Mouse (Mus musculus) adrenal gland, postnatal 25 days (tissue): ENCODE data around the gene Marveld1. TPM values are rescaled to one million over a fixed set of nuclear protein-coding genes. Genes with fewer than 3 reads are reported as not detected.

Experiments
- DNase-seq: peaks from one replicate; pipeline ENCODE4 v3.0.0; 2021; ENCODE audit warnings: mixed read lengths
- long read RNA-seq: library from polyadenylated mRNA; stranded (forward); transcript quantifications from one replicate; pipeline ENCODE4 v2.0.0, GENCODE M21; 2021
- total RNA-seq: library from RNA; stranded (reverse); gene quantifications from 2 replicates; pipeline ENCODE4 v1.2.3, GENCODE M21; 2021

The Marveld1 gene
- total RNA-seq, result 40.4 and 45.0 TPM in 2 replicates
- long read RNA-seq, transcript Marveld1-201 (2 exons, 3,066 nt), result major isoform, 47 of 52 reads
- long read RNA-seq, partial matches to known transcripts, result 1 of 52 reads
- long read RNA-seq, other reads (novel, unspliced or antisense), result 1 of 52 reads

GRCm38 (mm10) chr19:42147170-42147768 lies at the start of gene Marveld1:
Marveld1 (plus strand) TSS chr19:42147400.
- DNase-seq, result peak; percentile 80

GRCm38 (mm10) chr19:42099406-42099805 lies 47.8 kb upstream of the Marveld1 start:
- DNase-seq, result no peak

GRCm38 (mm10) chr19:42104681-42105080 lies 42.5 kb upstream of the Marveld1 start:
- no peak for DNase-seq

- DNase-seq, result no peak
Measured at GRCm38 (mm10) chr19:42115783-42116335, 31.3 kb upstream of the Marveld1 start.

- no peak for DNase-seq
Measured at GRCm38 (mm10) chr19:42118142-42118541, 29.1 kb upstream of the Marveld1 start.

GRCm38 (mm10) chr19:42118596-42118995 lies 28.6 kb upstream of the Marveld1 start:
- DNase-seq, result peak; percentile 15

GRCm38 (mm10) chr19:42120451-42120850 lies 26.7 kb upstream of the Marveld1 start:
- DNase-seq, result peak; percentile 36

- DNase-seq, result no peak
Measured at GRCm38 (mm10) chr19:42124684-42125083, 22.5 kb upstream of the Marveld1 start.

- no peak for DNase-seq
Measured at GRCm38 (mm10) chr19:42125501-42126218, 21.5 kb upstream of the Marveld1 start.

GRCm38 (mm10) chr19:42126219-42126605 lies 21.0 kb upstream of the Marveld1 start:
- DNase-seq, result peak; percentile 35

- no peak for DNase-seq
Measured at GRCm38 (mm10) chr19:42127024-42127423, 20.2 kb upstream of the Marveld1 start.

- DNase-seq, result no peak
Measured at GRCm38 (mm10) chr19:42128052-42128740, 19.0 kb upstream of the Marveld1 start.

- DNase-seq, result peak; percentile 98
Measured at GRCm38 (mm10) chr19:42128787-42129508, 18.3 kb upstream of the Marveld1 start, which contains the start of gene Avpi1. Avpi1 (minus strand) TSS chr19:42129059.

GRCm38 (mm10) chr19:42129509-42130293 lies 17.5 kb upstream of the Marveld1 start:
- DNase-seq, result no peak

GRCm38 (mm10) chr19:42130294-42130606 lies 16.9 kb upstream of the Marveld1 start:
- DNase-seq, result no peak

GRCm38 (mm10) chr19:42131101-42131500 lies 16.1 kb upstream of the Marveld1 start:
- no peak for DNase-seq

GRCm38 (mm10) chr19:42135070-42135469 lies 12.1 kb upstream of the Marveld1 start:
- DNase-seq, result no peak

- no peak for DNase-seq
Measured at GRCm38 (mm10) chr19:42136126-42136525, 11.1 kb upstream of the Marveld1 start.

- no peak for DNase-seq
Measured at GRCm38 (mm10) chr19:42137167-42137672, 10.0 kb upstream of the Marveld1 start.

- no peak for DNase-seq
Measured at GRCm38 (mm10) chr19:42138517-42139285, 8.5 kb upstream of the Marveld1 start.
